Mouse (Mus musculus) frontal cortex, postnatal 14 days (tissue): Measurements from ENCODE around the gene Nos1ap.

ENCODE experiments used
- DNase-seq, 2 experiments: peaks; one replicate each; pipeline ENCODE4 v3.0.0; 2022; ENCODE audit warnings: low spot score in 2 of 2

Gene Nos1ap

DNA sequence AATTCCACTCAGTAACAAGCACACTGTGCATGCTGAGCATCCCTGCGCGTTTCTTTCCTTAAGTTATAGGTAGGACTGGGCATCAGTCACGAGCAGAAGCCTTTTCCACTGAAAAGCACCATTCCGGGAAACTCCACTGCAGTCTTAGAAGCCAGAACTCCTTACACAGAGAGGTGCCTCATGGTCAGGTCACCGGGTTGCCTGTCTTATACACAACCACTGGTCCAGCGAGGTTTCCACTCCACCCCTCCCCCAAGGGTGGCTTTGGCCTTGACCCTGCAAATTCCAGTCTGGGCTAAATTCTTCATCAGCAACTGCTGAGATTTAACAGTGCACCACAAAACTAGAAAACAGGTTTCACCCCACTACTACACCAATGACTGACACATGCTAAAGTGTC is 1.3 kb downstream of the Nos1ap start:
- no peak for DNase-seq

DNA sequence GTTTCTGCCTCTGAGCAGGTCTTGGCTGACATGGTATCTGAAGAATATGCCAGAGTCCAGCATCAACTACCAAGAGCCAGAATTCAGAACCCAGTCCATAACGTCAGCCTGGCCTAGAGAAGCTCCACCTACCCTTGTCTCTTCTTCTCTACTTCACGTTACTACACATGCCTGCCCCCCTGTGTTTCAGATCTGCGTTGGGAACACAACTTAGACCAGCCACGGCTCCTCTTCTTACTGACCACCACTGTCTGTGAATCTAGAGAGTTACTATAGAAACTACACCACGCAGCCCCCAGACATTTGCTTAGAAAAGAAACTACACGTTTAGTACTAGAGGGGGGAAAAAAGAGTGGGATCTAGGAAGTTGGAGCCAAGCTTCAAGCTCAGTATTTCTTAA is 2.9 kb downstream of the Nos1ap start:
- DNase-seq: no peak

DNA sequence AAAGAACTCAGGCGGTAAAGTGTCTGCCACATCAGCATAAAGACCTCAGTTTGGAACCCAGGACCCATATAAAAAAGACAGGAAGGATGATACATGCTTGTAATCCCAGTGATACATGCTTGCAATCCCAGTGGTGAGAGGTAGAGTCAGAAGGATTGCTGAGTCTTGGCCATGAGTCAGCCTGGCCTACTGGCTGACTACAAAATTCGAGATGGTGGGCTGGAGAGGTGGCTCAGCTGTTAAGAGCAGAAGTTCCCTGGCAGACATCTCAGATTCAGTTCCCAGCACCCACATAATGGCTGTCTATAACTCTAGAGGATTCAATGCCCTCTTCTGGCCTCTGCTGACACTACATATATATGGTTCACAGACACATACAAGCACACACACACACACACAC is 5.7 kb downstream of the Nos1ap start:
- DNase-seq: no peak

GRCm38 (mm10) chr1:170582341-170582740 is 7.3 kb downstream of the Nos1ap start:
- DNase-seq: no peak

GRCm38 (mm10) chr1:170580485-170581110 is 9.1 kb downstream of the Nos1ap start:
- no peak for DNase-seq

DNA sequence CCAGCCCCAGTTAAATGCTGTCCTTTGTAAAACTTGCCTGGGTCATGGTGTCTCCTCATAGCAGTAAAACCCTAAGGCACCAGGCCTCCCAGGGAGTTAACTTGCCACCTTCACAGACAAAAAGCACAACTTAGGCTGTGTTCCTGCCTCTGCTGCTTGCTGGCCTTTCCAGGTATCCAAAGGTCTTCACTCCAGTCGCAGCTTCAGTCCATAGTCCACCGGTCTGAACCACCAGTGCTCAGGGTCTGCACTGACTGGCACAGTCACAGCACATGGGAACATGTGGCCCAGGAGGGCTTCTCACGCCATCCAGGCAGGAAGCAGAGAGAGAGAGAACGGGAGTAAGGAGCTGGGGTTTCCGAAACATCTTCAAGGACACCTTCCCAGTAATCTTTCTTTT is 10.2 kb downstream of the Nos1ap start:
- no peak for DNase-seq

GRCm38 (mm10) chr1:170579063-170579462 is 10.6 kb downstream of the Nos1ap start:
- no peak for DNase-seq

GRCm38 (mm10) chr1:170576728-170577065 is 13.0 kb downstream of the Nos1ap start:
- DNase-seq: no peak

- DNase-seq: no peak
These were observed 13.5 kb downstream of the Nos1ap start for GRCm38 (mm10) chr1:170576012-170576727.

DNA sequence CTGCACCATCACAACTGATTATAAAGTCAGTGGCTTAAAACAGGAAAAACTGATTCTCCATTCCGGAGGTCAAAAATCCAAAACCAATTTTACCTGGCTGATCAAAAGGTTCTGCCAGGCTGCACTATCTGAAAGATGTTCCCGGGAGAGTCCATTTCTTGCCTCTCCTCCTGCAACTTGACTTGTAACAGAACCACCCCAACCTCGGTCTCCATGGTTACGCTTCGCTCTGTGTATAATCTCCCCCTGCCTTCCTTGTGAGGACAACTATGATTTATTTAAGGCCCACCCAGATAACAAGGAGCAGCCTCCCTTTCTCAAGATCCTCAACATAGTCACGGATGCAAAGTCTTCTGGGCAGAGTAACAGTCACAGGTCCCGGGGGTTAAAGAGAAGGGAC is 16.5 kb downstream of the Nos1ap start:
- DNase-seq: no peak

GRCm38 (mm10) chr1:170566969-170567368 is 22.7 kb downstream of the Nos1ap start:
- DNase-seq: no peak

DNA sequence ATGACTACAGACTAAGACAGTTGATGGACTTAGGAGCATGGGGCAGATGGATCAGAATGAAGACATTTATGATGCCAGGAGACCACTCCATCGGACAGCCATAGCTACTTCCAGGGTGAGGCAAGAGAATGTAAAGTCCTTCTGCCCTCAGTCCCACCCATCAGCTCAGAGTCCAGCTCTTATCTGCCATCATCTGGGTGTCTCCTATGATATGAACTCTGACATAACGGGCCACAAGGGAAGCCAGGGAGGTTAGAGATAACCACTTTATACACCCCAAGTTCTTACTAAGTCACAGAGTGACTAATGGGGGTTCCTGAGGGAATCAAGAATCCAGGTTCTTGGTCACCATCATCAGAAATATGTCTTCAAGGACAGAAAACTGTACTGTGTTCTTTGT is 23.1 kb downstream of the Nos1ap start:
- no peak for DNase-seq

- DNase-seq: no peak
These were observed 24.7 kb downstream of the Nos1ap start for GRCm38 (mm10) chr1:170564926-170565325.

DNA sequence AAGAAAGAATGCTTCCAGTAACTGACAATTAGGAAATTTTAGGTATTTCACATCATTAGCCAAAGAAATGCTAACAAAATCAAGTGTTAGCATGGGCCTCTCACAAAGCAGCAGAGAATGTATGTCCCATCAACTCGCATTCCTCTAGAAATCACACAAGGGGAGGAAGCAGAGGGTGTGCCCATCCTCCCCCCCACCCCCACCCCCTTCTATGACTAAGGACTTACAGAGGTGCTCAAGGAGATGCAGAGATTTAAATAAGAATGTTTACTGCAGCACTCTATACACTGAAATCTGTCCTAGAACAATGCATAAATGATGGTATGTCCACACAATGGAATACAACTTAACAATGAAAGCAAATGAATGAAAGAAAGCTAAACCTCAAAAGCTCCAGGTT is 27.2 kb downstream of the Nos1ap start:
- no peak for DNase-seq

- DNase-seq: no peak
These were observed 28.9 kb downstream of the Nos1ap start for GRCm38 (mm10) chr1:170560768-170561167.

GRCm38 (mm10) chr1:170557962-170558361 is 31.7 kb downstream of the Nos1ap start:
- no peak for DNase-seq

GRCm38 (mm10) chr1:170556696-170557095 is 33.0 kb downstream of the Nos1ap start:
- DNase-seq: no peak

- peak; percentile 79 to 80 for DNase-seq
These were observed 34.7 kb downstream of the Nos1ap start for GRCm38 (mm10) chr1:170554939-170555293.

- no peak for DNase-seq
These were observed 35.3 kb downstream of the Nos1ap start for GRCm38 (mm10) chr1:170554235-170554938.

- no peak for DNase-seq
These were observed 38.8 kb downstream of the Nos1ap start for GRCm38 (mm10) chr1:170550649-170551440.

DNA sequence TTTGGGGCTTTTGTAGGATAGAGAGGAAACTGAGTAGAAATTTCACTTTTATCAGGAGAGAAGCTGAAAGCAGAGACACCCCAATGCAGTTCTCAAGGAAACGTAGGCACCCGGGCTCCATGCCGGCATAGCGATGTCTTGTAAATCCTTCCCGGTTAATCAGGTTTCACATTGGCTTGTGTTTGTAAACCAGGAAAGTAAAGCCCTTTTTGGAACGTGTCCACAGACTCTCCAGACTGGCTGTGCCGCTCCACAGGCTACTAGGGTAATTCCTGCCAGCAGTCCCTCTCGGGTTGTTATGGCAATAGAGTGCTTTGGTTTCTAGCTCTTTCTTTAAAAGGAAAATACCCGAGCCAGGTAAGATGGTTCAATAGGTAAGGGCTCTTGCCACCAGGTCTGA is 40.6 kb downstream of the Nos1ap start:
- no peak for DNase-seq

GRCm38 (mm10) chr1:170548192-170548795 is 41.4 kb downstream of the Nos1ap start:
- DNase-seq: no peak
